Mouse (Mus musculus) ES-Bruce4 (cell line): Measurements from ENCODE around the gene Txnip. TPM values are rescaled to one million over a fixed set of nuclear protein-coding genes. Genes with fewer than 3 reads are reported as not detected.

Experiments used
- H3K27ac ChIP-seq: 2 replicates; pipeline ENCODE4 v1.5.1; 2012; ENCODE audit warnings: low read length, inconsistent platforms; ENCODE audit not compliant: insufficient read depth
- H3K27me3 ChIP-seq: 2 replicates; pipeline ENCODE4 v1.6.1; 2012; ENCODE audit warnings: mild to moderate bottlenecking, low read length, inconsistent platforms; ENCODE audit not compliant: control insufficient read depth, poor library complexity, insufficient read depth, severe bottlenecking
- H3K36me3 ChIP-seq: 2 replicates; pipeline ENCODE4 v1.6.1; 2012; ENCODE audit warnings: inconsistent platforms, mild to moderate bottlenecking, low read length, moderate library complexity; ENCODE audit not compliant: control insufficient read depth, poor library complexity, insufficient read depth, severe bottlenecking
- H3K4me1 ChIP-seq: one replicate; pipeline ENCODE4 v1.8.1; 2011; ENCODE audit warnings: low read length; ENCODE audit not compliant: control insufficient read depth, insufficient read depth
- H3K4me3 ChIP-seq: 2 replicates; pipeline ENCODE4 v1.5.1; 2011; ENCODE audit warnings: low read depth, mild to moderate bottlenecking, low read length
- H3K9ac ChIP-seq: 2 replicates; pipeline ENCODE4 v1.6.1; 2012; ENCODE audit warnings: low read depth, mild to moderate bottlenecking, inconsistent platforms; ENCODE audit not compliant: poor library complexity, severe bottlenecking
- H3K9me3 ChIP-seq: replicated peaks from 2 replicates; pipeline ENCODE4 v1.6.1; 2012; ENCODE audit warnings: mild to moderate bottlenecking, low read length, inconsistent platforms; ENCODE audit not compliant: control insufficient read depth, poor library complexity, insufficient read depth, severe bottlenecking
- CTCF ChIP-seq: IDR thresholded peaks from one replicate; pipeline ENCODE4 v1.8.1; 2011; ENCODE audit warnings: low read depth, low read length
- EP300 ChIP-seq: IDR thresholded peaks from 2 replicates; pipeline ENCODE4 v1.6.1; 2011; ENCODE audit warnings: low read depth, low read length; ENCODE audit not compliant: insufficient read depth
- POLR2A ChIP-seq: IDR thresholded peaks from one replicate; pipeline ENCODE4 v1.8.1; 2011; ENCODE audit warnings: low read length; ENCODE audit not compliant: insufficient read depth
- polyA plus RNA-seq: library from polyadenylated mRNA; stranded (reverse); fragments of >200 nt; gene quantifications from 2 replicates; pipeline ENCODE4 v1.2.4, GENCODE M21; 2011; ENCODE audit warnings: low read depth; ENCODE audit not compliant: missing spikeins, insufficient read depth, insufficient read length

The Txnip gene
- polyA plus RNA-seq, 1 experiment: 450 TPM

DNA sequence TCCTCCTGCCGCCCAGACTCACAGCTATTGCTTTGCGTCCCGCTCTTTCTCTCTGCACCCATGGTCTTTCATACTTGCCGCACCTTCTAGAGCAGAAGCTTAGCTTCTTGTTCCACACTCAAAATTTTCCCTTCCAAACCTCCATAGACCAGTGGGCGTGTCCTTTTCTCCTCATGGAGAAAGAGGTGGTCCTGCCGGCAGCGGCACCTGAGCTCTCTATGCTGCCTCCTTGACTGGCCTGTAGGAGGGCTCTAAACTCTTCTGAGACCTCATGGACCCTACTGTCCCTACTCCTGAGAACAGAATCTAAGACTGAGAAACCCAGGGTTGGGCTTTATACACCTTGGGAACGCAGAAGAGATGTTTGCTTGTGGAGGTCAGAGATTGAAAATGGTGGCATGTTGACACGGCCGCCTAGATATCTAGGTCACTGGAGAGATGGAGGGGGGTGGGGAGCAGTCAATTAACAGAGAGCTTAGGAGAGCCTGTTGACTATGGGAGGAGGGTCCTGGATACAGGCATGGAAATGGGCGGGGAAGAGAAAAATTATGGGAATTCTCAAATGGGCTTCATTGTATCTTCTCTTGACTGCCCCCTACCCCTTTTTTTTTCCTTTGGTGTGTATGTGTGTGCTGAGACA is 12.3 kb downstream of the Txnip start:
- no peaks in the 10 kb centered on the region for H3K27me3 ChIP-seq
- no peaks in the 10 kb centered on the region for H3K36me3 ChIP-seq
- peaks cover 2% of the 10 kb centered on the region for H3K4me1 ChIP-seq
- no peaks in the 10 kb centered on the region for H3K9me3 ChIP-seq
- peak overlapping the region; percentile 29 for H3K9ac ChIP-seq
- no peak for TF ChIP-seq CTCF
- TF ChIP-seq POLR2A: no peak
- no peak for TF ChIP-seq EP300
- H3K27ac ChIP-seq: peak overlapping the region; percentile 77
- H3K4me3 ChIP-seq: peak overlapping the region; percentile 65

DNA sequence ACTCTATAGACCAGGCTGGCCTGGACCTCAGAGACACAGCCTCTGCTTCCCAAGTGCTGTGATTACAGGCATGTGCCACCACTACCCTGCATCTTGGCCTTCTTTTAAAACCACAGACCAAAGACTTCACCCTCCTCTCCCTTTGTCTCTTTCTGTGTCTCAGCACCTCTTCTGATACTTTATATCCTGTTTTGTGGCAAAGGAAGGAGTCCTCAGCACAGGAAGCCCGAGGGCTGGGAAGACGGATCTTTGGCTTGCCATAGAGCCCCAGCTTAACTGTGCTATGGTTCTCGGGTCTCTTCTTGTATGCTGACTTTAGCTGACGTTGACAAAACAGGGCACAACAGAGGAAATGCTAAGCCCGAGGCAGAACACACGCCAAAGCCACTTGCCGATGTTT is 12.9 kb downstream of the Txnip start:
- H3K9ac ChIP-seq: peak overlapping the region; percentile 29
- H3K27ac ChIP-seq: peak overlapping the region; percentile 77
- H3K36me3 ChIP-seq: no peaks in the 10 kb centered on the region

DNA sequence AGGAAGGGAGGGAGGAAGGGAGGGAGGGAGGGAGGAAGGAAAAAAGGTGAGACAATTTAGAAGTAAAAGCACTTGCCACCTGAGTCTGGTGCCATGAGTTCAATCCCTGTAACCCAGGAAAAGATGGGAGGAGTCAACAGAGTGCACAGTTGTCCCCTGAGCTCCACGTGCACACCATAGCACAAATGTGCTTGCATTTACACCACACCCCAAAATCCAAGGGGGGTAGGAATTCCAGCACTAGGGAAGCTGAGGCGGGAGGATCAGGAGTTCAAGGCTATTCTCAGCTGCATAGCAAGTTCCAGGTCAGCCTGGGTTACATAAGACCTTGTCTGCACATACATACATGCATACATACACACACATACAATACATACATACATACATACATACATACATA is 13.6 kb downstream of the Txnip start:
- TF ChIP-seq POLR2A (no peak), EP300 (peak; percentile 58; the same call in 1 of the 2 replicates)
- H3K27me3 ChIP-seq: no peaks in the 10 kb centered on the region
- H3K9ac ChIP-seq: no peak overlapping the region; the same call in 1 of the 2 replicates
- H3K4me1 ChIP-seq: peaks cover 7% of the 10 kb centered on the region
- no peak overlapping the region for H3K4me3 ChIP-seq
- no peaks in the 10 kb centered on the region for H3K9me3 ChIP-seq
- no peaks in the 10 kb centered on the region for H3K36me3 ChIP-seq
- H3K27ac ChIP-seq: peak overlapping the region; percentile 63

More for the DNA sequence above, 12.9 kb downstream of the Txnip start:
- TF ChIP-seq POLR2A (no peak), EP300 (no peak), CTCF (no peak)
- Histone ChIP-seq H3K27me3 (no peaks in the 10 kb centered on the region), H3K9me3 (no peaks in the 10 kb centered on the region), H3K4me3 (peak overlapping the region; percentile 65), H3K4me1 (peaks cover 6% of the 10 kb centered on the region)

DNA sequence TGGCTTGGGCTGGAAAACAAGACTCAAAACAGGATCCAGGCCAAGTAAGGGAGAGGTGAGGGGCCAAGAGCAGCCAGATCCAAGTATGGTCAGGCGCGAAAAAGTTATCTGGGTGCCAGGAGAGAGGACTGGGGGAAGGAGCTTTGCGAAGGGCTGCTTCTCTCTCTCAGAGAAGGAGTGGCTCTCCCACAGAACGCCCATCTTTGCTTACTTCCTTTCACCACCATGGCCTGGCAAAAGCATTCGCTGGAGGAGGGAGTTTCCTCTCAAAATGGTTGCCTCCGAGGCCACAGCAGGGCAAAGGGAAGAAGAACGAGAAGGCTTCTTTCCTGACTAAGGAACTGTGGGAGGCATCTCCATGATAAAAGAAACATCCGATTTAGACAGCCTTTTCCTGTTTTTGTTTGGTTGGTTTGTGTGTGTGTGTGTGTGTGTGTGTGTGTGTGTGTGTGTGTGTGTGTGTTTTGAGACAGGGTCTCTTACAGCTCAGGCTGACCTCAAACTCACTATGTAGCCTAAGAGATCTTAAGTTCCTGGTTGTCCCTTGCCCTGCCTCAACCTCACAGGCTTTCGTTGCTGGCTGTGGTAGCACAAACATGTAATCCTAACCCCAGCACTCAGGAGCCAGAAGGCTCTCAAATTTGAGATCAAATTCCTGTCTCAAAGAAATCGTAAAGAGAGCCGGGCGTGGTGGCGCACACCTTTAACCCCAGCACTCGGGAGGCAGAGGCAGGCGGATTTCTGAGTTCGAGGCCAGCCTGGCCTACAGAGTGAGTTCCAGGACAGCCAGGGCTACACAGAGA is 14.3 kb downstream of the Txnip start:
- no peaks in the 10 kb centered on the region for H3K36me3 ChIP-seq
- H3K27me3 ChIP-seq: no peaks in the 10 kb centered on the region
- H3K4me3 ChIP-seq: peak overlapping the region; percentile 7; the same call in 1 of the 2 replicates
- peak overlapping the region; percentile 3 for H3K9ac ChIP-seq
- H3K27ac ChIP-seq: peak overlapping the region; percentile 63
- no peaks in the 10 kb centered on the region for H3K9me3 ChIP-seq
- TF ChIP-seq POLR2A (no peak), EP300 (no peak), CTCF (no peak)
- H3K4me1 ChIP-seq: peaks cover 7% of the 10 kb centered on the region

DNA sequence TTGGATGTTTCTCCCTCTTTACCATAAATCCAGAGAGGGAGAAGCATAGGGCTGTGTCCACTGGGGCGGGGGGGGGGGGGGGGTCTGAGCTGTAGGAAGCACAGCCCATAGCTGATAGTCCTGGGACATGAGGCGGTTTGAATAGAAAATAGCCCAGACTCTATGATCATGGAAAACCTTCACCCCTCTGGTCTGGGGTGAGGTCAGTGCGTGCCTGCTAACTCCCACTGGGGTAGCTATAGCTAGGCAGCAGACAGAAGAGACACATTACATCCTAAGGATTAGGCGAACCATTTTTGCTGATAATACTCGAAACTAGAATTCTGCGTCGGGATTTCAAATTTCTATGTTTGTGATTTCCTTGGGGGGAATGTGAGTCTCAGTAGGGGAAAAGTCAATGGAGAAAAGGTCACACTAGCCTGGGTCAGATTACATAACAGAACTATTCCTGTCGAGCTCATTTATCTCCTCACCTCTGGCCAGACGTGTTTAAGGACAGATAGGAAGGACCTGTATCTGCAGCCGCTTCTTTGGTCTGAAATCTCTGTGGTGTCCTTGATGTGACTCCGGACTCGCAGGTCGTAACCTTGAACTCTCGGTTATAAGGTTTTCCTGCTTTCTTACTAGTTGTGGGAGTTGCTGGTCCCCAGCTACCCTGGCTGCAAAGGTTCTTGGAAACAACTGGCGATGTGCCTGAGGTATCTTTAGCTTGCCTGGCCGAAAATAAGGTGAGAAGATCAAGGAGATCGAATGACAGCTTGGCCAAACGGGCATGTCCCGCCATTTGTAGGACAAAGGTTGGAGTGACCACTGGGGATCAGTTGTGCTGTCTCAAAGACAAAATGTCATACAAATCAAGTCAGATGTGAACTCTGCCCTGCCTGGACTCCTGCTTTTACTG is 16.1 kb downstream of the Txnip start:
- H3K9ac ChIP-seq: no peak overlapping the region; the same call in 1 of the 2 replicates
- H3K4me3 ChIP-seq: no peak overlapping the region
- peak overlapping the region; percentile 42 for H3K27ac ChIP-seq
- TF ChIP-seq EP300 (no peak), CTCF (no peak), POLR2A (no peak)
- H3K4me1 ChIP-seq: peaks cover 7% of the 10 kb centered on the region
- H3K27me3 ChIP-seq: no peaks in the 10 kb centered on the region
- no peaks in the 10 kb centered on the region for H3K36me3 ChIP-seq
- no peaks in the 10 kb centered on the region for H3K9me3 ChIP-seq
